20 mouse cellular contexts compared by ENCODE assay signal in genomic region chr15:60834598-60835571, GRCm38 (mm10). TPM values are rescaled to one million over a fixed set of nuclear protein-coding genes. Genes with fewer than 3 reads are reported as not detected.
DNase-seq lines count a peak whose midpoint lies in the region; ATAC-seq lines count a peak whose summit lies in the region.
"Had no signal": no experiment of that assay in that cellular context is flagged by ENCODE, and none has a peak within 500 bp of the region (broad histone marks: within the 10 kb centered on the region; RNA-seq: fewer than 3 reads in every experiment).

No protein-coding gene starts in this region.

- peak; percentile 18 for DNase-seq in lung, postnatal 25 days (ENCODE audit: low spot score)
- DNase-seq in lung, postnatal 4 days, result no peak
- DNase-seq in 416B (ENCODE audit: low read depth), result peak; percentile 77
- DNase-seq in thymus, adult 18-20 months, result no peak
- DNase-seq in c-Kit-positive CD71-positive TER-119-positive erythroid progenitor cells, embryonic 14.5 days (ENCODE audit: low spot score), result no peak
- DNase-seq: adrenal gland, adult 8-10 months; cerebellum, adult 11 months; cerebellum, adult 9-11 months; gastrocnemius, adult 2 months; gastrocnemius, postnatal 36 days; heart, adult 2 months; heart, postnatal 10 days; kidney, adult 9 months; kidney, postnatal 14 days; layer of hippocampus, adult 9-11 months; thymus, postnatal 4 days had no signal

- peak; percentile 70 for ATAC-seq in granulocyte monocyte progenitor cell, adult 5-6 weeks (replicated peaks; ENCODE audit: poor library complexity, severe bottlenecking)
- ATAC-seq in megakaryocyte, adult 5-6 weeks (ENCODE audit: poor library complexity, severe bottlenecking), result peak; percentile 86
- no peak for ATAC-seq in inflammation-experienced regulatory T-cells, adult 6 months
- ATAC-seq: forebrain, embryonic 15.5 days had no signal

RNA-seq across cellular contexts. Expression of gene Fam84b, which starts 18.7 kb away (rescaled TPM):
- 8.9 and 9.8 TPM in 2 replicates for total RNA-seq in granulocyte monocyte progenitor cell, adult 5-6 weeks (2014; fragmentation: Nextera tagmentation)
- total RNA-seq in granulocyte monocyte progenitor cell, adult 5-6 weeks (2017), result 7.9 and 9.0 TPM in 2 replicates
- total RNA-seq in megakaryocyte, adult 5-6 weeks (2015), result 4.1 and 4.6 TPM in 2 replicates
- 3.2 and 3.9 TPM in 2 replicates for total RNA-seq in megakaryocyte, adult 5-6 weeks (2017)
- polyA plus RNA-seq in inflammation-experienced regulatory T-cells, adult 6 months (2017; shearing (Covaris generic)), result 1 to 10 TPM; 1.3 to 2.7 (median 1.7) TPM

Comparison
In these comparisons a context has a peak if more than half of its experiments do, and no peak if none do; other contexts are left out.
1. DNase-seq: peak in lung, postnatal 25 days (single experiment) and 416B (single experiment); none in lung, postnatal 4 days (0 of 2), thymus, adult 18-20 months (0 of 2) and c-Kit-positive CD71-positive TER-119-positive erythroid progenitor cells, embryonic 14.5 days (single experiment).